Mouse (Mus musculus) C2C12 (cell line): Measurements from ENCODE around the gene Gm38392.

Source experiments
- CEBPB ChIP-seq: IDR thresholded peaks from one replicate; pipeline ENCODE4 v1.6.1; 2011; ENCODE audit warnings: low read depth, mild to moderate bottlenecking, control low read depth, moderate library complexity
- CTCF ChIP-seq: IDR thresholded peaks from one replicate; pipeline ENCODE4 v1.5.1; 2011; ENCODE audit not compliant: control insufficient read depth, insufficient read depth, insufficient read length
- USF1 ChIP-seq: IDR thresholded peaks from one replicate; pipeline ENCODE4 v1.6.1; 2011; ENCODE audit warnings: low read depth, mild to moderate bottlenecking, control low read depth, moderate library complexity

DNA sequence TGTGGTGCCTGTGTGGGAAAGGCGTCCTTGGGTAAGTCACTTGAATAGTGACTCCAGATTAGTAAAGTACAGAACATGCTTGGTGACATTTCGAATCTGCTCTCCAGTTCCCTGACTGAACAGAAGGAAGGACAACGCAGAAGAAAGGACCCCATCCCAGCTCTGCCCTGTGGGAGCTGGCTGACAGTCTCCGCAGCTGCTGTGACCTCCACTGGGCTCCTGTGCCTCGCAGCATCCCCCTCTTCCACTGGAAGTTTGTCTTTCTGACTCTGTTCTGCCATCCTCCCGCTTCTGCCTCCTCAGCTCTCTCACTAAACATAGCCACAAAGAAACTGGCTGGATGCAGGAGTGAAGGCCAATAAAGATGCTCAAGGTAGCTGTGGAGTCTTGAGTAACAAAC, 84.0 kb downstream of the Gm38392 start:
- TF ChIP-seq CTCF, result no peak
- TF ChIP-seq USF1, result no peak
- TF ChIP-seq CEBPB, result no peak
